Mouse (Mus musculus): Measurements from ENCODE around the gene Tex33.

The Tex33 gene

GRCm38 (mm10) chr15:78328520-78329097, 67.1 kb downstream of the Tex33 start:
- DNase-seq (ENCODE audit: extremely low spot score, low read depth, low spot score) = no peak
